Mouse (Mus musculus) cerebellum, adult 9-10 months (tissue): Measurements from ENCODE around the gene Cdc5l.

ENCODE experiments used
- DNase-seq: peaks from one replicate; pipeline ENCODE4 v3.0.0; 2022

Gene Cdc5l

DNA sequence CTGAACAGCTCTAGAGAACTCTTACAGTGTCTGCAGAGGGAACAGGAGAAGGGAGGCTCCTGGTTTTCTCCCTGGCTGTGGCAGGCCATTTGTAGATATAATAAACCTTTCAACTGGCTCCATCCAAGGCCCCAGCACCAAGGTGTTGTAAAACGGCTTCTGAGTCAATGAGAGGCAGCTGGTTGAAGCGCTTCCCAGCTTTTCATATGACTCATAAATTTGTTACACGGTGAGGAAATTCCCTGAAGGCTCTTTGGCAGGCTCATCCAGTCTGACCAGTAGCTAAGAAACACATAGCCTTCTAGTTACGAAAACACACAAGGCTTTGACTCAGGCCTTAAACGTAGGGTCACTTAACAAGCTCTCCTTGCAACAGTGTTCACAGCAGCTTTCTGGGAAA is 74.1 kb downstream of the Cdc5l start:
- DNase-seq, result no peak

DNA sequence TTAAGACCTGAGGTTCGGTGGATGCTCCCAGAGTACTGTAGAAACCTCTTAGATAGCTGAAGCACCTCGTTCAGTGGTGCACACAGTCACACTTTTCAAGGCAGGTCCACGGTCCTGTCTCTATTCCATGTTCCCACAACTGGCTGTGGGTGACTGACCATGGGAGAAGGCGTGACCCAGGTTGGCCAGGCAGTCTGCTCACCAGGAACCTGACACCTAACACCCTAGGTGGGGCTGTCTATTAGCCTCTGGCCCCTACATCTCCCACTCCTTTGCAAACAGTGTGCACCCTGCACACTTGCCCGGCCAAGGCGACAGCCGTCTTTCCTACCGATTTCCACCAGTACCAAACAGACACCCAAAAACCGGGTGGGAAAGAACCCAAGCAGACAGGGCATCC is 77.1 kb downstream of the Cdc5l start:
- no peak for DNase-seq

GRCm38 (mm10) chr17:45347951-45348350 is 85.6 kb downstream of the Cdc5l start:
- DNase-seq, result no peak
